Comparison of ENCODE assay signal across 9 mouse cellular contexts in genomic region chr11:81996172-81996841, GRCm38 (mm10). TPM values are rescaled to one million over a fixed set of nuclear protein-coding genes. Genes with fewer than 3 reads are reported as not detected.
DNase-seq lines count a peak whose midpoint lies in the region; ATAC-seq and TF ChIP-seq lines count a peak whose summit lies in the region.
"Had no signal": no experiment of that assay in that cellular context is flagged by ENCODE, and none has a peak within 500 bp of the region (broad histone marks: within the 10 kb centered on the region; RNA-seq: fewer than 3 reads in every experiment).

No protein-coding gene starts in this region.

- H3K27ac ChIP-seq in kidney, adult 2 months (ENCODE audit: insufficient read depth, low read depth, low read length): no peak overlapping the region
- no peak overlapping the region for H3K27ac ChIP-seq in kidney, embryonic 16.5 days (ENCODE audit: low read length)
- H3K27ac ChIP-seq in intestine, embryonic 15.5 days: no peak overlapping the region
- H3K27ac ChIP-seq in limb, embryonic 10.5 days: no peak overlapping the region
- no peak overlapping the region for H3K27ac ChIP-seq in neural tube, embryonic 11.5 days (ENCODE audit: low read depth, low read length)

- H3K9ac ChIP-seq in kidney, embryonic 16.5 days (replicated peaks; ENCODE audit: low read length): no peak overlapping the region
- no peak overlapping the region for H3K9ac ChIP-seq in intestine, embryonic 15.5 days
- no peak overlapping the region for H3K9ac ChIP-seq in neural tube, embryonic 11.5 days (ENCODE audit: low read length)

- TF ChIP-seq POLR2A in kidney, adult 2 months (IDR thresholded peaks at IDR 0.05; ENCODE audit: low read depth, low read length): no peak

- no peaks in the 10 kb centered on the region for H3K36me3 ChIP-seq in kidney, adult 2 months (ENCODE audit: control insufficient read depth, insufficient read depth, low read length)
- H3K36me3 ChIP-seq in kidney, embryonic 16.5 days (ENCODE audit: insufficient read depth, low read length): no peaks in the 10 kb centered on the region
- no peaks in the 10 kb centered on the region for H3K36me3 ChIP-seq in intestine, embryonic 15.5 days
- no peaks in the 10 kb centered on the region for H3K36me3 ChIP-seq in limb, embryonic 10.5 days
- no peaks in the 10 kb centered on the region for H3K36me3 ChIP-seq in neural tube, embryonic 11.5 days (ENCODE audit: control insufficient read depth, insufficient read depth, low read length)

- peak; percentile 100 for TF ChIP-seq CTCF in kidney, adult 2 months (conservative IDR thresholded peaks at IDR 0.05; ENCODE audit: insufficient read depth, insufficient read length, low read depth, low read length)

- H3K4me1 ChIP-seq in kidney, adult 2 months (ENCODE audit: control insufficient read depth, insufficient read depth, low read length): no peaks in the 10 kb centered on the region
- H3K4me1 ChIP-seq in kidney, embryonic 16.5 days (ENCODE audit: insufficient read depth, low read length): no peaks in the 10 kb centered on the region
- no peaks in the 10 kb centered on the region for H3K4me1 ChIP-seq in intestine, embryonic 15.5 days (replicated peaks)
- H3K4me1 ChIP-seq in limb, embryonic 10.5 days: peaks cover 15% of the 10 kb centered on the region
- H3K4me1 ChIP-seq in neural tube, embryonic 11.5 days (ENCODE audit: control insufficient read depth, insufficient read depth, low read length): no peaks in the 10 kb centered on the region

- no peak for ATAC-seq in kidney, embryonic 16.5 days (ENCODE audit: low FRiP score, low TSS enrichment)
- ATAC-seq in intestine, embryonic 15.5 days: peak; percentile 39; the same call in 1 of the 2 replicates
- no peak for ATAC-seq in neural tube, embryonic 11.5 days (ENCODE audit: insufficient read depth, low FRiP score, low TSS enrichment)

- peak; percentile 67 for DNase-seq in kidney, adult 2 months
- DNase-seq in cerebellum, adult 18-20 months: peak; percentile 3 to 72
- DNase-seq in frontal cortex, adult 2 months (ENCODE audit: extremely low spot score in 1 of 2, low spot score in 1 of 2): peak; percentile 55 to 92
- peak; percentile 85 for DNase-seq in limb, embryonic 10.5 days (ENCODE audit: low spot score)
- DNase-seq in neural tube, embryonic 11.5 days (ENCODE audit: low spot score): peak; percentile 86
- DNase-seq in telencephalon, adult 2 months (ENCODE audit: low read depth, low spot score): peak; percentile 42

- WGBS in kidney, adult 2 months: 46% methylated on average over 10 of the region's 10 CpGs
- WGBS in kidney, embryonic 16.5 days: 57% methylated on average over 10 of the region's 10 CpGs
- 70% methylated on average over 10 of the region's 10 CpGs for WGBS in intestine, embryonic 15.5 days
- WGBS in limb, embryonic 10.5 days: 74% methylated on average over 10 of the region's 10 CpGs
- WGBS in neural tube, embryonic 11.5 days: 64% methylated on average over 10 of the region's 10 CpGs

- no peak overlapping the region for H3K4me3 ChIP-seq in kidney, adult 2 months (ENCODE audit: insufficient read depth, low read depth, low read length)
- H3K4me3 ChIP-seq in kidney, embryonic 16.5 days (ENCODE audit: low read length): no peak overlapping the region
- no peak overlapping the region for H3K4me3 ChIP-seq in intestine, embryonic 15.5 days (replicated peaks)
- no peak overlapping the region for H3K4me3 ChIP-seq in limb, embryonic 10.5 days
- H3K4me3 ChIP-seq in neural tube, embryonic 11.5 days (ENCODE audit: low read depth, low read length): no peak overlapping the region
- H3K4me3 ChIP-seq: erythroblast, embryonic 14.5 days had no signal

- no peaks in the 10 kb centered on the region for H3K9me3 ChIP-seq in kidney, embryonic 16.5 days (ENCODE audit: low read length)
- H3K9me3 ChIP-seq in intestine, embryonic 15.5 days: no peaks in the 10 kb centered on the region
- no peaks in the 10 kb centered on the region for H3K9me3 ChIP-seq in limb, embryonic 10.5 days (replicated peaks)
- no peaks in the 10 kb centered on the region for H3K9me3 ChIP-seq in neural tube, embryonic 11.5 days (ENCODE audit: control insufficient read depth, low read length)

- no peaks in the 10 kb centered on the region for H3K27me3 ChIP-seq in kidney, adult 2 months (replicated peaks; ENCODE audit: control insufficient read depth, insufficient read depth, low read length)
- H3K27me3 ChIP-seq in kidney, embryonic 16.5 days (ENCODE audit: insufficient read depth, low read length): no peaks in the 10 kb centered on the region
- H3K27me3 ChIP-seq in intestine, embryonic 15.5 days (replicated peaks): no peaks in the 10 kb centered on the region
- H3K27me3 ChIP-seq in limb, embryonic 10.5 days (ENCODE audit: low read depth, poor library complexity, severe bottlenecking): no peaks in the 10 kb centered on the region; the same call in 1 of the 2 replicates
- no peaks in the 10 kb centered on the region for H3K27me3 ChIP-seq in neural tube, embryonic 11.5 days (ENCODE audit: control insufficient read depth, insufficient read depth, low read length)

- H3K4me2 ChIP-seq in kidney, embryonic 16.5 days (replicated peaks; ENCODE audit: low read depth, low read length): no peak overlapping the region
- no peak overlapping the region for H3K4me2 ChIP-seq in intestine, embryonic 15.5 days (replicated peaks)
- no peak overlapping the region for H3K4me2 ChIP-seq in neural tube, embryonic 11.5 days (ENCODE audit: low read depth)

RNA-seq across cellular contexts. Expression of gene Asic2, which starts 28.1 kb away (rescaled TPM):
- polyA plus RNA-seq in kidney, adult 2 months (2012; rRNA removed): 0.75 and 1.1 TPM in 2 replicates
- polyA plus RNA-seq in kidney, embryonic 16.5 days (2015; fragmentation: Nextera tagmentation; extraction: Ambion mirVana): 2.8 and 3.6 TPM in 2 replicates
- polyA plus RNA-seq in frontal cortex, adult 2 months (2012; rRNA removed): 54.8 and 57.8 TPM in 2 replicates
- polyA plus RNA-seq in intestine, embryonic 15.5 days (2015; fragmentation: Nextera tagmentation; extraction: Ambion mirVana): 0.19 and 0.32 TPM in 2 replicates
- polyA plus RNA-seq in limb, embryonic 10.5 days (2016; fragmentation: Nextera tagmentation; extraction: Ambion mirVana): 1.1 and 2.3 TPM in 2 replicates
- 2.3 and 2.5 TPM in 2 replicates for polyA plus RNA-seq in neural tube, embryonic 11.5 days (2014; fragmentation: Nextera tagmentation; extraction: Ambion mirVana)
- polyA plus RNA-seq: erythroblast, embryonic 14.5 days had no signal

RNA-seq across cellular contexts. Expression of gene Ccl2, which starts 39.1 kb away (rescaled TPM):
- 3.4 and 4.2 TPM in 2 replicates for polyA plus RNA-seq in kidney, adult 2 months (2012; rRNA removed)
- polyA plus RNA-seq in kidney, embryonic 16.5 days (2015; fragmentation: Nextera tagmentation; extraction: Ambion mirVana): 1.7 and 2.7 TPM in 2 replicates
- 0.30 and 0.36 TPM in 2 replicates for polyA plus RNA-seq in frontal cortex, adult 2 months (2012; rRNA removed)
- polyA plus RNA-seq in intestine, embryonic 15.5 days (2015; fragmentation: Nextera tagmentation; extraction: Ambion mirVana): 10.2 and 10.4 TPM in 2 replicates
- polyA plus RNA-seq in limb, embryonic 10.5 days (2016; fragmentation: Nextera tagmentation; extraction: Ambion mirVana): 0.19 TPM in 1 of 2 replicates, not detected in the other
- polyA plus RNA-seq in neural tube, embryonic 11.5 days (2014; fragmentation: Nextera tagmentation; extraction: Ambion mirVana): 1.6 and 2.1 TPM in 2 replicates
- polyA plus RNA-seq: erythroblast, embryonic 14.5 days had no signal

RNA-seq across cellular contexts. Expression of gene Gm17268, which starts 42.1 kb away (rescaled TPM):
- polyA plus RNA-seq in kidney, adult 2 months (2012; rRNA removed): not detected in 2 replicates
- not detected in 2 replicates for polyA plus RNA-seq in kidney, embryonic 16.5 days (2015; fragmentation: Nextera tagmentation; extraction: Ambion mirVana)
- not detected in 2 replicates for polyA plus RNA-seq in frontal cortex, adult 2 months (2012; rRNA removed)
- not detected in 2 replicates for polyA plus RNA-seq in intestine, embryonic 15.5 days (2015; fragmentation: Nextera tagmentation; extraction: Ambion mirVana)
- not detected in 2 replicates for polyA plus RNA-seq in limb, embryonic 10.5 days (2016; fragmentation: Nextera tagmentation; extraction: Ambion mirVana)
- polyA plus RNA-seq in neural tube, embryonic 11.5 days (2014; fragmentation: Nextera tagmentation; extraction: Ambion mirVana): not detected in 2 replicates
- polyA plus RNA-seq: erythroblast, embryonic 14.5 days had no signal

RNA-seq across cellular contexts. Expression of gene Ccl7, which starts 49.2 kb away (rescaled TPM):
- polyA plus RNA-seq in kidney, adult 2 months (2012; rRNA removed): 0.16 and 0.27 TPM in 2 replicates
- polyA plus RNA-seq in kidney, embryonic 16.5 days (2015; fragmentation: Nextera tagmentation; extraction: Ambion mirVana): 0.84 and 1.8 TPM in 2 replicates
- polyA plus RNA-seq in frontal cortex, adult 2 months (2012; rRNA removed): 0.19 and 0.44 TPM in 2 replicates
- polyA plus RNA-seq in intestine, embryonic 15.5 days (2015; fragmentation: Nextera tagmentation; extraction: Ambion mirVana): 3.6 and 5.1 TPM in 2 replicates
- polyA plus RNA-seq in limb, embryonic 10.5 days (2016; fragmentation: Nextera tagmentation; extraction: Ambion mirVana): not detected in 2 replicates
- 0.60 and 0.73 TPM in 2 replicates for polyA plus RNA-seq in neural tube, embryonic 11.5 days (2014; fragmentation: Nextera tagmentation; extraction: Ambion mirVana)
- polyA plus RNA-seq: erythroblast, embryonic 14.5 days had no signal

Comparison
In these comparisons a context has a peak if more than half of its experiments do, and no peak if none do; other contexts are left out.
1. RNA of gene Asic2, which starts 28.1 kb away (polyA plus RNA-seq): 54.8 to 57.8 TPM in frontal cortex, adult 2 months; 2.8 to 3.6 TPM in kidney, embryonic 16.5 days, 2.3 to 2.5 TPM in neural tube, embryonic 11.5 days, 1.1 to 2.3 TPM in limb, embryonic 10.5 days, 0.75 to 1.1 TPM in kidney, adult 2 months and 0.19 to 0.32 TPM in intestine, embryonic 15.5 days; every median in the first group is over 10 times any median in the second.
2. Peak in every context shown above with its lines, with median percentiles within 50 percentile points of each other: DNase-seq.